Mouse (Mus musculus): ENCODE results near the gene Rccd1.
A peak's percentile ranks its signal among the peaks of the same experiment; 100 is the strongest.

The Rccd1 gene

GRCm38 (mm10) chr7:80257706-80258105 lies 66.5 kb downstream of the Rccd1 start:
- no peak for DNase-seq (ENCODE audit: low spot score)

GRCm38 (mm10) chr7:80255981-80256380 lies 68.3 kb downstream of the Rccd1 start:
- no peak for DNase-seq (ENCODE audit: low spot score)

GRCm38 (mm10) chr7:80252886-80253285 lies 71.4 kb downstream of the Rccd1 start:
- DNase-seq (ENCODE audit: low spot score) = no peak

GRCm38 (mm10) chr7:80252437-80252836 lies 71.8 kb downstream of the Rccd1 start:
- no peak for DNase-seq (ENCODE audit: low spot score)

GRCm38 (mm10) chr7:80246859-80247258 lies 77.4 kb downstream of the Rccd1 start:
- no peak for DNase-seq (ENCODE audit: low spot score)

- peak; percentile 98 for DNase-seq (ENCODE audit: low spot score)
Measured at GRCm38 (mm10) chr7:80246148-80246721, 78.0 kb downstream of the Rccd1 start, which contains the start of gene Ttll13. Ttll13 (plus strand) TSS chr7:80246376.

- no peak for DNase-seq (ENCODE audit: low spot score)
Measured at GRCm38 (mm10) chr7:80244851-80245250, 79.4 kb downstream of the Rccd1 start.
